Mouse (Mus musculus): ENCODE data around the gene Liph. TPM values are rescaled to one million over a fixed set of nuclear protein-coding genes. Genes with fewer than 3 reads are reported as not detected.

Liph gene
- polyA plus RNA-seq (2015; fragmentation: Nextera tagmentation; extraction: Ambion mirVana), result 15.9 and 21.4 TPM in 2 replicates

GRCm38 (mm10) chr16:21995304-21995703 lies at the start of gene Liph:
TSS of gene Liph (minus strand) at chr16:21995663.
- Histone ChIP-seq H3K36me3 (no peaks in the 10 kb centered on the region), H3K27ac (peak within 1 kb of the TSS; percentile 84), H3K4me2 (peak within 1 kb of the TSS; percentile 47), H3K9ac (no peak within 1 kb of the TSS), H3K4me1 (no peaks in the 10 kb centered on the region; the same call in 1 of the 2 replicates), H3K9me3 (no peaks in the 10 kb centered on the region), H3K4me3 (replicated peaks) (peak within 1 kb of the TSS; percentile 9), H3K27me3 (replicated peaks) (no peaks in the 10 kb centered on the region)
- no peak for ATAC-seq (ENCODE audit: insufficient read depth, low FRiP score, low read depth)
- WGBS, result 17% methylated on average over 16 of the region's 16 CpGs

GRCm38 (mm10) chr16:22043830-22044229 lies 48.4 kb upstream of the Liph start:
- WGBS, result 67% methylated on average over 4 of the region's 4 CpGs
- Histone ChIP-seq H3K27ac (no peak overlapping the region), H3K9me3 (no peaks in the 10 kb centered on the region), H3K27me3 (replicated peaks) (no peaks in the 10 kb centered on the region), H3K4me3 (replicated peaks) (no peak overlapping the region), H3K4me1 (no peaks in the 10 kb centered on the region), H3K9ac (no peak overlapping the region), H3K4me2 (no peak overlapping the region), H3K36me3 (peaks cover 36% of the 10 kb centered on the region)
- no peak for ATAC-seq (ENCODE audit: insufficient read depth, low FRiP score, low read depth)

GRCm38 (mm10) chr16:22039978-22040377 lies 44.5 kb upstream of the Liph start:
- no peaks in the 10 kb centered on the region for H3K9me3 ChIP-seq
- H3K27me3 ChIP-seq (replicated peaks), result no peaks in the 10 kb centered on the region
- H3K4me3 ChIP-seq (replicated peaks), result no peak overlapping the region
- no peaks in the 10 kb centered on the region for H3K4me1 ChIP-seq
- no peak overlapping the region for H3K9ac ChIP-seq
- H3K27ac ChIP-seq, result no peak overlapping the region
- 92% methylated on average over 1 of the region's 1 CpGs for WGBS
- ATAC-seq (ENCODE audit: insufficient read depth, low FRiP score, low read depth), result no peak
- H3K36me3 ChIP-seq, result peaks cover 40% of the 10 kb centered on the region
- H3K4me2 ChIP-seq, result no peak overlapping the region

GRCm38 (mm10) chr16:22038554-22038953 lies 43.1 kb upstream of the Liph start:
- WGBS, result 88% methylated on average over 10 of the region's 10 CpGs

GRCm38 (mm10) chr16:22027474-22027873 lies 32.0 kb upstream of the Liph start:
- Histone ChIP-seq H3K4me1 (no peaks in the 10 kb centered on the region), H3K4me3 (replicated peaks) (no peak overlapping the region), H3K36me3 (peaks cover 36% of the 10 kb centered on the region), H3K4me2 (no peak overlapping the region), H3K9ac (no peak overlapping the region), H3K27ac (no peak overlapping the region), H3K9me3 (no peaks in the 10 kb centered on the region), H3K27me3 (replicated peaks) (no peaks in the 10 kb centered on the region)
- WGBS, result 97% methylated on average over 5 of the region's 5 CpGs
- ATAC-seq (ENCODE audit: insufficient read depth, low FRiP score, low read depth), result no peak

More at GRCm38 (mm10) chr16:22038554-22038953, 43.1 kb upstream of the Liph start:
- H3K27me3 ChIP-seq (replicated peaks), result no peaks in the 10 kb centered on the region
- no peak overlapping the region for H3K27ac ChIP-seq
- no peak overlapping the region for H3K4me3 ChIP-seq (replicated peaks)
- peaks cover 27% of the 10 kb centered on the region for H3K36me3 ChIP-seq
- ATAC-seq (ENCODE audit: insufficient read depth, low FRiP score, low read depth), result no peak
- H3K9ac ChIP-seq, result no peak overlapping the region
- no peak overlapping the region for H3K4me2 ChIP-seq
- H3K4me1 ChIP-seq, result no peaks in the 10 kb centered on the region
- H3K9me3 ChIP-seq, result no peaks in the 10 kb centered on the region

GRCm38 (mm10) chr16:22022122-22022521 lies 26.7 kb upstream of the Liph start:
- H3K4me3 ChIP-seq (replicated peaks), result no peak overlapping the region
- H3K27ac ChIP-seq, result no peak overlapping the region
- H3K27me3 ChIP-seq (replicated peaks), result no peaks in the 10 kb centered on the region
- H3K9ac ChIP-seq, result no peak overlapping the region
- peaks cover 30% of the 10 kb centered on the region for H3K36me3 ChIP-seq
- H3K9me3 ChIP-seq, result no peaks in the 10 kb centered on the region
- ATAC-seq (ENCODE audit: insufficient read depth, low FRiP score, low read depth), result no peak
- 91% methylated on average over 2 of the region's 2 CpGs for WGBS
- no peaks in the 10 kb centered on the region for H3K4me1 ChIP-seq
- H3K4me2 ChIP-seq, result no peak overlapping the region

GRCm38 (mm10) chr16:22015569-22015968 lies 20.1 kb upstream of the Liph start:
- Histone ChIP-seq H3K9me3 (no peaks in the 10 kb centered on the region), H3K4me1 (no peaks in the 10 kb centered on the region), H3K27me3 (replicated peaks) (no peaks in the 10 kb centered on the region), H3K36me3 (peaks cover 21% of the 10 kb centered on the region), H3K4me3 (replicated peaks) (no peak overlapping the region), H3K9ac (no peak overlapping the region), H3K27ac (no peak overlapping the region), H3K4me2 (no peak overlapping the region)
- WGBS, result 75% methylated on average over 1 of the region's 1 CpGs
- ATAC-seq (ENCODE audit: insufficient read depth, low FRiP score, low read depth), result no peak

GRCm38 (mm10) chr16:22009596-22009995 lies 14.1 kb upstream of the Liph start:
- H3K36me3 ChIP-seq, result no peaks in the 10 kb centered on the region
- no peaks in the 10 kb centered on the region for H3K9me3 ChIP-seq
- ATAC-seq (ENCODE audit: insufficient read depth, low FRiP score, low read depth), result peak; percentile 48
- H3K27ac ChIP-seq, result peak overlapping the region; percentile 71
- H3K9ac ChIP-seq, result peak overlapping the region; percentile 86
- peak overlapping the region; percentile 69 for H3K4me2 ChIP-seq
- under 1% methylated on average over 50 of the region's 51 CpGs for WGBS
- H3K4me3 ChIP-seq (replicated peaks), result peak overlapping the region; percentile 79
- no peaks in the 10 kb centered on the region for H3K4me1 ChIP-seq
- no peaks in the 10 kb centered on the region for H3K27me3 ChIP-seq (replicated peaks)

GRCm38 (mm10) chr16:22009099-22009584 lies 13.7 kb upstream of the Liph start, which contains the start of gene Senp2:
TSS of gene Senp2 (plus strand) at chr16:22009484.
- Histone ChIP-seq H3K4me2 (peak within 1 kb of the TSS; percentile 71), H3K4me3 (replicated peaks) (peak within 1 kb of the TSS; percentile 79), H3K4me1 (no peaks in the 10 kb centered on the region), H3K9ac (peak within 1 kb of the TSS; percentile 86), H3K36me3 (no peaks in the 10 kb centered on the region), H3K27me3 (replicated peaks) (no peaks in the 10 kb centered on the region), H3K9me3 (no peaks in the 10 kb centered on the region), H3K27ac (peak within 1 kb of the TSS; percentile 71)
- under 1% methylated on average over 45 of the region's 45 CpGs for WGBS
- peak; percentile 99 for ATAC-seq (ENCODE audit: insufficient read depth, low FRiP score, low read depth)

GRCm38 (mm10) chr16:22001606-22002005 lies 6.1 kb upstream of the Liph start:
- no peaks in the 10 kb centered on the region; the same call in 1 of the 2 replicates for H3K4me1 ChIP-seq
- H3K4me3 ChIP-seq (replicated peaks), result no peak overlapping the region
- H3K9me3 ChIP-seq, result no peaks in the 10 kb centered on the region
- H3K36me3 ChIP-seq, result no peaks in the 10 kb centered on the region
- ATAC-seq (ENCODE audit: insufficient read depth, low FRiP score, low read depth), result no peak
- H3K9ac ChIP-seq, result no peak overlapping the region
- no peaks in the 10 kb centered on the region for H3K27me3 ChIP-seq (replicated peaks)
- H3K4me2 ChIP-seq, result no peak overlapping the region
- WGBS, result 50% methylated on average over 3 of the region's 3 CpGs
- H3K27ac ChIP-seq, result peak overlapping the region; percentile 75

GRCm38 (mm10) chr16:22001172-22001571 lies 5.7 kb upstream of the Liph start:
- WGBS, result 70% methylated on average over 4 of the region's 4 CpGs
- H3K27me3 ChIP-seq (replicated peaks), result no peaks in the 10 kb centered on the region
- no peak overlapping the region for H3K9ac ChIP-seq
- H3K36me3 ChIP-seq, result no peaks in the 10 kb centered on the region
- H3K4me3 ChIP-seq (replicated peaks), result no peak overlapping the region
- H3K4me1 ChIP-seq, result no peaks in the 10 kb centered on the region; the same call in 1 of the 2 replicates
- peak overlapping the region; percentile 75 for H3K27ac ChIP-seq
- no peaks in the 10 kb centered on the region for H3K9me3 ChIP-seq
- ATAC-seq (ENCODE audit: insufficient read depth, low FRiP score, low read depth), result no peak
- H3K4me2 ChIP-seq, result no peak overlapping the region

GRCm38 (mm10) chr16:21999941-22000690 lies 4.7 kb upstream of the Liph start:
- Histone ChIP-seq H3K36me3 (no peaks in the 10 kb centered on the region), H3K27ac (peak overlapping the region; percentile 33), H3K9ac (no peak overlapping the region), H3K9me3 (no peaks in the 10 kb centered on the region), H3K4me2 (no peak overlapping the region), H3K27me3 (replicated peaks) (no peaks in the 10 kb centered on the region), H3K4me3 (replicated peaks) (no peak overlapping the region), H3K4me1 (no peaks in the 10 kb centered on the region; the same call in 1 of the 2 replicates)
- ATAC-seq (ENCODE audit: insufficient read depth, low FRiP score, low read depth), result no peak
- 78% methylated on average over 4 of the region's 4 CpGs for WGBS
